Mouse (Mus musculus): ENCODE data around the gene Ddn.

- TF ChIP-seq CTCF (IDR thresholded peaks at IDR 0.05; ENCODE audit: borderline replicate concordance, insufficient read depth, low read depth, low read length) (no peak), POLR2A (IDR thresholded peaks at IDR 0.05; ENCODE audit: borderline replicate concordance, insufficient read depth, low read length) (no peak)
These were observed 43.4 kb downstream of the Ddn start for GRCm38 (mm10) chr15:98765929-98766328.
